Mouse (Mus musculus): Measurements from ENCODE around the gene BC025446. TPM values are rescaled to one million over a fixed set of nuclear protein-coding genes. Genes with fewer than 3 reads are reported as not detected.

Gene BC025446
- polyA plus RNA-seq, 1 experiment from 2014 or later = 6.3 TPM

GRCm38 (mm10) chr15:75265863-75266262, 49.7 kb downstream of the BC025446 start:
- no peak overlapping the region for H3K27ac ChIP-seq
- no peak overlapping the region for H3K9ac ChIP-seq
- H3K4me2 ChIP-seq = no peak overlapping the region
- H3K4me3 ChIP-seq (replicated peaks) = no peak overlapping the region
- no peaks in the 10 kb centered on the region for H3K27me3 ChIP-seq (replicated peaks)
- no peaks in the 10 kb centered on the region for H3K4me1 ChIP-seq
- no peak for ATAC-seq (ENCODE audit: insufficient read depth, low FRiP score, low read depth)
- H3K9me3 ChIP-seq = no peaks in the 10 kb centered on the region
- no peaks in the 10 kb centered on the region for H3K36me3 ChIP-seq

GRCm38 (mm10) chr15:75266626-75267025, 50.5 kb downstream of the BC025446 start:
- Histone ChIP-seq H3K4me3 (replicated peaks) (no peak overlapping the region), H3K4me1 (no peaks in the 10 kb centered on the region), H3K36me3 (no peaks in the 10 kb centered on the region), H3K4me2 (no peak overlapping the region), H3K9me3 (no peaks in the 10 kb centered on the region), H3K27ac (no peak overlapping the region), H3K27me3 (replicated peaks) (no peaks in the 10 kb centered on the region), H3K9ac (no peak overlapping the region)
- no peak for ATAC-seq (ENCODE audit: insufficient read depth, low FRiP score, low read depth)
- 68% methylated on average over 1 of the region's 1 CpGs for WGBS

GRCm38 (mm10) chr15:75268121-75268520, 51.9 kb downstream of the BC025446 start, which contains the start of gene Ly6f:
TSS of gene Ly6f (plus strand) at chr15:75268421.
- Histone ChIP-seq H3K27ac (no peak within 1 kb of the TSS), H3K4me2 (no peak within 1 kb of the TSS), H3K27me3 (replicated peaks) (no peaks in the 10 kb centered on the region), H3K4me3 (replicated peaks) (no peak within 1 kb of the TSS), H3K9me3 (no peaks in the 10 kb centered on the region), H3K9ac (no peak within 1 kb of the TSS), H3K36me3 (no peaks in the 10 kb centered on the region), H3K4me1 (no peaks in the 10 kb centered on the region)
- ATAC-seq (ENCODE audit: insufficient read depth, low FRiP score, low read depth) = no peak

- Histone ChIP-seq H3K27ac (no peak overlapping the region), H3K9ac (no peak overlapping the region), H3K27me3 (replicated peaks) (no peaks in the 10 kb centered on the region), H3K4me1 (no peaks in the 10 kb centered on the region), H3K4me3 (replicated peaks) (no peak overlapping the region), H3K36me3 (no peaks in the 10 kb centered on the region), H3K9me3 (no peaks in the 10 kb centered on the region), H3K4me2 (no peak overlapping the region)
- no peak for ATAC-seq (ENCODE audit: insufficient read depth, low FRiP score, low read depth)
- WGBS = 80% methylated on average over 5 of the region's 5 CpGs
Observed at GRCm38 (mm10) chr15:75268916-75269829, 53.0 kb downstream of the BC025446 start.

GRCm38 (mm10) chr15:75270169-75270568, 54.0 kb downstream of the BC025446 start:
- no peak overlapping the region for H3K4me3 ChIP-seq (replicated peaks)
- no peak for ATAC-seq (ENCODE audit: insufficient read depth, low FRiP score, low read depth)
- no peak overlapping the region for H3K4me2 ChIP-seq
- no peaks in the 10 kb centered on the region for H3K27me3 ChIP-seq (replicated peaks)
- H3K9ac ChIP-seq = no peak overlapping the region
- H3K27ac ChIP-seq = no peak overlapping the region
- no peaks in the 10 kb centered on the region for H3K36me3 ChIP-seq
- H3K4me1 ChIP-seq = no peaks in the 10 kb centered on the region
- H3K9me3 ChIP-seq = no peaks in the 10 kb centered on the region

- Histone ChIP-seq H3K4me1 (no peaks in the 10 kb centered on the region), H3K27me3 (replicated peaks) (no peaks in the 10 kb centered on the region), H3K36me3 (no peaks in the 10 kb centered on the region), H3K9me3 (no peaks in the 10 kb centered on the region), H3K9ac (no peak overlapping the region), H3K27ac (no peak overlapping the region), H3K4me3 (replicated peaks) (no peak overlapping the region), H3K4me2 (no peak overlapping the region)
- no peak for ATAC-seq (ENCODE audit: insufficient read depth, low FRiP score, low read depth)
- WGBS = 85% methylated on average over 3 of the region's 3 CpGs
Observed at GRCm38 (mm10) chr15:75270691-75271362, 54.7 kb downstream of the BC025446 start.

GRCm38 (mm10) chr15:75271426-75271825, 55.2 kb downstream of the BC025446 start:
- no peaks in the 10 kb centered on the region for H3K9me3 ChIP-seq
- H3K4me1 ChIP-seq = no peaks in the 10 kb centered on the region
- H3K27ac ChIP-seq = no peak overlapping the region
- 55% methylated on average over 1 of the region's 1 CpGs for WGBS
- no peaks in the 10 kb centered on the region for H3K27me3 ChIP-seq (replicated peaks)
- ATAC-seq (ENCODE audit: insufficient read depth, low FRiP score, low read depth) = no peak
- H3K4me3 ChIP-seq (replicated peaks) = no peak overlapping the region
- no peak overlapping the region for H3K4me2 ChIP-seq
- no peaks in the 10 kb centered on the region for H3K36me3 ChIP-seq
- no peak overlapping the region for H3K9ac ChIP-seq

- no peak overlapping the region for H3K27ac ChIP-seq
- no peak overlapping the region for H3K4me3 ChIP-seq (replicated peaks)
- H3K9me3 ChIP-seq = no peaks in the 10 kb centered on the region
- WGBS = 59% methylated on average over 3 of the region's 3 CpGs
- H3K4me2 ChIP-seq = no peak overlapping the region
- H3K27me3 ChIP-seq (replicated peaks) = no peaks in the 10 kb centered on the region
- ATAC-seq (ENCODE audit: insufficient read depth, low FRiP score, low read depth) = no peak
- H3K4me1 ChIP-seq = no peaks in the 10 kb centered on the region
- H3K9ac ChIP-seq = no peak overlapping the region
- no peaks in the 10 kb centered on the region for H3K36me3 ChIP-seq
Observed at GRCm38 (mm10) chr15:75271891-75272290, 55.7 kb downstream of the BC025446 start.

Other genes starting within 250 kb of the BC025446 start
- gene Ly6i, start 232.9 kb upstream of the BC025446 start, polyA plus RNA-seq (2015; fragmentation: Nextera tagmentation; extraction: Ambion mirVana) = 0.37 TPM in 1 of 2 replicates, not detected in the other
- gene Ly6a, start 218.3 kb upstream of the BC025446 start, polyA plus RNA-seq (2015; fragmentation: Nextera tagmentation; extraction: Ambion mirVana) = 8.3 and 8.9 TPM in 2 replicates
- gene Ly6c1, start 167.5 kb upstream of the BC025446 start, polyA plus RNA-seq (2015; fragmentation: Nextera tagmentation; extraction: Ambion mirVana) = 17.8 and 19.4 TPM in 2 replicates
- gene Ly6c2, start 104.4 kb upstream of the BC025446 start, polyA plus RNA-seq (2015; fragmentation: Nextera tagmentation; extraction: Ambion mirVana) = 7.2 and 10.0 TPM in 2 replicates
- 0.37 and 1.1 TPM in 2 replicates for gene Ly6g, start 61.1 kb upstream of the BC025446 start, polyA plus RNA-seq (2015; fragmentation: Nextera tagmentation; extraction: Ambion mirVana)
- 0.17 TPM in 1 of 2 replicates, not detected in the other for gene Ly6f, start 52.0 kb downstream of the BC025446 start, polyA plus RNA-seq (2015; fragmentation: Nextera tagmentation; extraction: Ambion mirVana)

All from stomach, embryonic 15.5 days (tissue).